Mouse (Mus musculus): ENCODE results near the gene Krtap2-4. TPM values are rescaled to one million over a fixed set of nuclear protein-coding genes. Genes with fewer than 3 reads are reported as not detected.

Krtap2-4 gene
- polyA plus RNA-seq, 1 experiment from 2014 or later: not detected

Other genes starting within 250 kb of the Krtap2-4 start
- 0.12 and 0.35 TPM in 2 replicates for gene Krt28, start 239.9 kb downstream of the Krtap2-4 start, polyA plus RNA-seq (2015; fragmentation: Nextera tagmentation; extraction: Ambion mirVana)
- 18.4 and 20.7 TPM in 2 replicates for gene Krt10, start 225.5 kb downstream of the Krtap2-4 start, polyA plus RNA-seq (2015; fragmentation: Nextera tagmentation; extraction: Ambion mirVana)
- 0.09 TPM in 2 replicates for gene Krt12, start 192.6 kb downstream of the Krtap2-4 start, polyA plus RNA-seq (2015; fragmentation: Nextera tagmentation; extraction: Ambion mirVana)
- 1.5 and 1.8 TPM in 2 replicates for gene Krt20, start 176.7 kb downstream of the Krtap2-4 start, polyA plus RNA-seq (2015; fragmentation: Nextera tagmentation; extraction: Ambion mirVana)
- gene Krt23, start 121.7 kb downstream of the Krtap2-4 start, polyA plus RNA-seq (2015; fragmentation: Nextera tagmentation; extraction: Ambion mirVana): 22.2 and 22.3 TPM in 2 replicates
- gene Krt39, start 93.5 kb downstream of the Krtap2-4 start, polyA plus RNA-seq (2015; fragmentation: Nextera tagmentation; extraction: Ambion mirVana): 0.21 and 0.60 TPM in 2 replicates
- gene Krt40, start 71.7 kb downstream of the Krtap2-4 start, polyA plus RNA-seq (2015; fragmentation: Nextera tagmentation; extraction: Ambion mirVana): not detected in 2 replicates
- not detected in 2 replicates for gene Krtap3-3, start 64.0 kb downstream of the Krtap2-4 start, polyA plus RNA-seq (2015; fragmentation: Nextera tagmentation; extraction: Ambion mirVana)
- gene Krtap3-2, start 58.0 kb downstream of the Krtap2-4 start, polyA plus RNA-seq (2015; fragmentation: Nextera tagmentation; extraction: Ambion mirVana): not detected in 2 replicates
- not detected in 2 replicates for gene Gm11939, start 55.4 kb downstream of the Krtap2-4 start, polyA plus RNA-seq (2015; fragmentation: Nextera tagmentation; extraction: Ambion mirVana)
- gene Krtap3-1, start 48.2 kb downstream of the Krtap2-4 start, polyA plus RNA-seq (2015; fragmentation: Nextera tagmentation; extraction: Ambion mirVana): not detected in 2 replicates
- gene Krtap1-5, start 33.8 kb downstream of the Krtap2-4 start, polyA plus RNA-seq (2015; fragmentation: Nextera tagmentation; extraction: Ambion mirVana): not detected in 2 replicates
- gene Krtap1-4, start 31.2 kb downstream of the Krtap2-4 start, polyA plus RNA-seq (2015; fragmentation: Nextera tagmentation; extraction: Ambion mirVana): not detected in 2 replicates
- not detected in 2 replicates for gene Krtap1-3, start 23.5 kb downstream of the Krtap2-4 start, polyA plus RNA-seq (2015; fragmentation: Nextera tagmentation; extraction: Ambion mirVana)
- not detected in 2 replicates for gene Krtap9-3, start 16.7 kb downstream of the Krtap2-4 start, polyA plus RNA-seq (2015; fragmentation: Nextera tagmentation; extraction: Ambion mirVana)
- not detected in 2 replicates for gene Gm11938, start 11.5 kb downstream of the Krtap2-4 start, polyA plus RNA-seq (2015; fragmentation: Nextera tagmentation; extraction: Ambion mirVana)
- gene Gm11937, start 4.7 kb downstream of the Krtap2-4 start, polyA plus RNA-seq (2015; fragmentation: Nextera tagmentation; extraction: Ambion mirVana): not detected in 2 replicates
- gene Gm11562, start 5.6 kb upstream of the Krtap2-4 start, polyA plus RNA-seq (2015; fragmentation: Nextera tagmentation; extraction: Ambion mirVana): not detected in 2 replicates
- gene Krtap4-1, start 13.4 kb upstream of the Krtap2-4 start, polyA plus RNA-seq (2015; fragmentation: Nextera tagmentation; extraction: Ambion mirVana): not detected in 2 replicates
- gene Krtap4-2, start 20.2 kb upstream of the Krtap2-4 start, polyA plus RNA-seq (2015; fragmentation: Nextera tagmentation; extraction: Ambion mirVana): not detected in 2 replicates
- not detected in 2 replicates for gene Krtap4-7, start 29.2 kb upstream of the Krtap2-4 start, polyA plus RNA-seq (2015; fragmentation: Nextera tagmentation; extraction: Ambion mirVana)
- not detected in 2 replicates for gene Gm11555, start 35.4 kb upstream of the Krtap2-4 start, polyA plus RNA-seq (2015; fragmentation: Nextera tagmentation; extraction: Ambion mirVana)
- not detected in 2 replicates for gene Gm11563, start 44.1 kb upstream of the Krtap2-4 start, polyA plus RNA-seq (2015; fragmentation: Nextera tagmentation; extraction: Ambion mirVana)
- not detected in 2 replicates for gene Krtap4-6, start 51.1 kb upstream of the Krtap2-4 start, polyA plus RNA-seq (2015; fragmentation: Nextera tagmentation; extraction: Ambion mirVana)
- gene Gm14190, start 75.9 kb upstream of the Krtap2-4 start, polyA plus RNA-seq (2015; fragmentation: Nextera tagmentation; extraction: Ambion mirVana): not detected in 2 replicates
- gene Gm14180, start 119.4 kb upstream of the Krtap2-4 start, polyA plus RNA-seq (2015; fragmentation: Nextera tagmentation; extraction: Ambion mirVana): not detected in 2 replicates
- not detected in 2 replicates for gene Gm11595, start 158.1 kb upstream of the Krtap2-4 start, polyA plus RNA-seq (2015; fragmentation: Nextera tagmentation; extraction: Ambion mirVana)
- not detected in 2 replicates for gene Krtap4-8, start 165.9 kb upstream of the Krtap2-4 start, polyA plus RNA-seq (2015; fragmentation: Nextera tagmentation; extraction: Ambion mirVana)
- not detected in 2 replicates for gene Krtap4-9, start 170.4 kb upstream of the Krtap2-4 start, polyA plus RNA-seq (2015; fragmentation: Nextera tagmentation; extraction: Ambion mirVana)
- not detected in 2 replicates for gene Gm11596, start 178.6 kb upstream of the Krtap2-4 start, polyA plus RNA-seq (2015; fragmentation: Nextera tagmentation; extraction: Ambion mirVana)
- gene Gm11569, start 184.1 kb upstream of the Krtap2-4 start, polyA plus RNA-seq (2015; fragmentation: Nextera tagmentation; extraction: Ambion mirVana): not detected in 2 replicates
- not detected in 2 replicates for gene Gm11554, start 189.6 kb upstream of the Krtap2-4 start, polyA plus RNA-seq (2015; fragmentation: Nextera tagmentation; extraction: Ambion mirVana)
- not detected in 2 replicates for gene Krtap4-13, start 195.0 kb upstream of the Krtap2-4 start, polyA plus RNA-seq (2015; fragmentation: Nextera tagmentation; extraction: Ambion mirVana)
- gene Gm11564, start 200.8 kb upstream of the Krtap2-4 start, polyA plus RNA-seq (2015; fragmentation: Nextera tagmentation; extraction: Ambion mirVana): not detected in 2 replicates
- not detected in 2 replicates for gene 2300003K06Rik, start 223.2 kb upstream of the Krtap2-4 start, polyA plus RNA-seq (2015; fragmentation: Nextera tagmentation; extraction: Ambion mirVana)
- not detected in 2 replicates for gene Krtap4-16, start 236.8 kb upstream of the Krtap2-4 start, polyA plus RNA-seq (2015; fragmentation: Nextera tagmentation; extraction: Ambion mirVana)
- not detected in 2 replicates for gene Gm11568, start 243.1 kb upstream of the Krtap2-4 start, polyA plus RNA-seq (2015; fragmentation: Nextera tagmentation; extraction: Ambion mirVana)
- not detected in 2 replicates for gene Gm11559, start 249.6 kb upstream of the Krtap2-4 start, polyA plus RNA-seq (2015; fragmentation: Nextera tagmentation; extraction: Ambion mirVana)